Mouse (Mus musculus): ENCODE data around the gene Best3. TPM values are rescaled to one million over a fixed set of nuclear protein-coding genes. Genes with fewer than 3 reads are reported as not detected.
A peak's percentile ranks its signal among the peaks of the same experiment; 100 is the strongest.

Best3 gene
- polyA plus RNA-seq, 2 experiments, result not detected

- DNase-seq (ENCODE audit: low read depth in 3 of 3, low spot score in 3 of 3) (no peak), ATAC-seq (ENCODE audit: insufficient read depth) (peak; percentile 2; the same call in 1 of the 2 replicates)
- Histone ChIP-seq H3K4me1 (replicated peaks; ENCODE audit: control insufficient read depth in 2 of 2, insufficient read depth in 2 of 2, low read length in 1 of 2) (peaks cover 6 to 15% of the 10 kb centered on the region in 2 experiments; a peak in 3 of 4 replicates), H3K36me3 (replicated peaks; ENCODE audit: control insufficient read depth, insufficient read depth, low read depth) (no peaks in the 10 kb centered on the region), H3K9ac (replicated peaks) (peak overlapping the region; percentile 78), H3K27me3 (ENCODE audit: control insufficient read depth, insufficient read depth, low read length) (no peaks in the 10 kb centered on the region), H3K27ac (no peak overlapping the region; the same call in 1 of the 2 replicates), H3K9me3 (ENCODE audit: control insufficient read depth, low read length) (no peaks in the 10 kb centered on the region), H3K4me3 (ENCODE audit: insufficient read depth in 1 of 2, low read depth in 2 of 2, low read length in 2 of 2) (peak overlapping the region; percentile 80 to 83), H3K4me2 (ENCODE audit: low read depth) (peak overlapping the region; percentile 98)
- 8% methylated on average over 43 of the region's 44 CpGs for WGBS (ENCODE audit: insufficient replicate concordance)
- TF ChIP-seq CTCF (IDR thresholded peaks at IDR 0.05; ENCODE audit: low read depth), result no peak
Observed at GRCm38 (mm10) chr10:116949111-116950008, 36.8 kb upstream of the Best3 start.

DNA sequence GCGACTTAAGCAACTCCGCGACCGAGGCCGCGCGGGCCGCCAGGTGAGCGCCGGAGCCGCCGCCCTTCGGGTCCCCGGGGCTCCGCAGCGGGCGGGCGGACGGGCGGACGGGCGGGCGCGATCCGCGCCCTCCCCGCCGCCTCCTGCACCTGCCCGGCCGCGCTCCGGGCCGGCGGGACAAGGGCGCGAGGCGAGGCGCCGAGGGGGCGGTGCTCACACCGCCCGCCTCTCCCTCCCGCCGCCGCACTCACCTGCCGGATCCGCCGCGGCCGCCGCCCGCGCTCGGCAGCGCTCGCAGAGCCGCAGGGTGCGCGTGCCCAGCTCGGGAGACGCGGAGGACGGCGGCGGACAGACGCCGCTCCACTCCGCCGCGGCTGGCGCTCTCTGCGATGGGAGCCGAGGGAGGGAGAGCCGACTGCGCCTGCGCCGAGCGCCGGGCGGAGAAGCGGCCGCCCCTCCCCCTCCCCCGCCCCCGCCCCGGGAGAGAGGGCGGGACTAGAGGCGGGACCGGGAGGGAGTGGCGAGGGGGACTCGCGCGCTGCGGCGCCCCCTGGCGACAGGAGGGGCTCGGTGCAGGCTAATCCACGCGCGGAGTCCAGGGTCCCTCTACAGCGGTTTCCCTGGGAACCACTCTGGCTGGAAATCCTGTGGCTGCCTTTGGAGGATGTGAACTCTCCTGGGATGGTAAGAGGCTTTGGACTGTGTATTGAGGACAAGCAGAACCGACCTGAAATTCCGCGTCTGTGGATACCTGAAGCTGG is 35.9 kb upstream of the Best3 start, which contains the start of gene Rab3ip:
TSS of gene Rab3ip (minus strand) at position 761 of the 761 bp plus-strand sequence.
- H3K36me3 ChIP-seq (replicated peaks; ENCODE audit: control insufficient read depth, insufficient read depth, low read depth), result no peaks in the 10 kb centered on the region
- peak within 1 kb of the TSS; percentile 72 for H3K27ac ChIP-seq
- TF ChIP-seq CTCF (IDR thresholded peaks at IDR 0.05; ENCODE audit: low read depth), result peak; percentile 92
- no peak for TF ChIP-seq EP300 (IDR thresholded peaks at IDR 0.05; ENCODE audit: low read depth)
- WGBS (ENCODE audit: insufficient replicate concordance), result under 1% methylated on average over 84 of the region's 103 CpGs
- peak; percentile 71 to 76 (median 72) for DNase-seq (ENCODE audit: low read depth in 3 of 3, low spot score in 3 of 3)
- no peaks in the 10 kb centered on the region for H3K9me3 ChIP-seq (ENCODE audit: control insufficient read depth, low read length)
- peak within 1 kb of the TSS; percentile 78 for H3K9ac ChIP-seq (replicated peaks)
- no peaks in the 10 kb centered on the region for H3K27me3 ChIP-seq (ENCODE audit: control insufficient read depth, insufficient read depth, low read length)
- H3K4me2 ChIP-seq (ENCODE audit: low read depth), result peak within 1 kb of the TSS; percentile 98
- H3K4me1 ChIP-seq (replicated peaks; ENCODE audit: control insufficient read depth in 2 of 2, insufficient read depth in 2 of 2, low read length in 1 of 2), result peaks cover 6 to 13% of the 10 kb centered on the region in 2 experiments; a peak in 3 of 4 replicates
- peak; percentile 92 for ATAC-seq (ENCODE audit: insufficient read depth)
- peak within 1 kb of the TSS; percentile 80 to 83 for H3K4me3 ChIP-seq (ENCODE audit: insufficient read depth in 1 of 2, low read depth in 2 of 2, low read length in 2 of 2)

- no peaks in the 10 kb centered on the region for H3K27me3 ChIP-seq (ENCODE audit: control insufficient read depth, insufficient read depth, low read length)
- peak overlapping the region; percentile 33 to 80 for H3K4me3 ChIP-seq (ENCODE audit: insufficient read depth in 1 of 2, low read depth in 2 of 2, low read length in 2 of 2)
- H3K4me1 ChIP-seq (replicated peaks; ENCODE audit: control insufficient read depth in 2 of 2, insufficient read depth in 2 of 2, low read length in 1 of 2), result peaks cover 6 to 13% of the 10 kb centered on the region in 2 experiments; a peak in 3 of 4 replicates
- no peaks in the 10 kb centered on the region for H3K9me3 ChIP-seq (ENCODE audit: control insufficient read depth, low read length)
- 11% methylated on average over 5 of the region's 5 CpGs for WGBS (ENCODE audit: insufficient replicate concordance)
- TF ChIP-seq CTCF (IDR thresholded peaks at IDR 0.05; ENCODE audit: low read depth) (no peak), EP300 (IDR thresholded peaks at IDR 0.05; ENCODE audit: low read depth) (no peak)
- no peak for DNase-seq (ENCODE audit: low read depth in 3 of 3, low spot score in 3 of 3)
- peak overlapping the region; percentile 98 for H3K4me2 ChIP-seq (ENCODE audit: low read depth)
- peak overlapping the region; percentile 36 for H3K9ac ChIP-seq (replicated peaks)
- H3K36me3 ChIP-seq (replicated peaks; ENCODE audit: control insufficient read depth, insufficient read depth, low read depth), result no peaks in the 10 kb centered on the region
- ATAC-seq (ENCODE audit: insufficient read depth), result no peak
- no peak overlapping the region for H3K27ac ChIP-seq
Observed at GRCm38 (mm10) chr10:116950886-116951285, 35.2 kb upstream of the Best3 start.

- Histone ChIP-seq H3K9ac (replicated peaks) (no peak overlapping the region), H3K9me3 (ENCODE audit: control insufficient read depth, low read length) (no peaks in the 10 kb centered on the region), H3K27ac (no peak overlapping the region), H3K4me3 (ENCODE audit: insufficient read depth in 1 of 2, low read depth in 2 of 2, low read length in 2 of 2) (no peak overlapping the region), H3K4me2 (ENCODE audit: low read depth) (no peak overlapping the region), H3K36me3 (replicated peaks; ENCODE audit: control insufficient read depth, insufficient read depth, low read depth) (no peaks in the 10 kb centered on the region), H3K27me3 (ENCODE audit: control insufficient read depth, insufficient read depth, low read length) (no peaks in the 10 kb centered on the region), H3K4me1 (replicated peaks; ENCODE audit: control insufficient read depth in 2 of 2, insufficient read depth in 2 of 2, low read length in 1 of 2) (peaks cover 2 to 3% of the 10 kb centered on the region in 2 experiments; a peak in 3 of 4 replicates)
- ATAC-seq (ENCODE audit: insufficient read depth) (no peak), DNase-seq (ENCODE audit: low read depth in 3 of 3, low spot score in 3 of 3) (no peak)
- TF ChIP-seq EP300 (IDR thresholded peaks at IDR 0.05; ENCODE audit: low read depth) (no peak), CTCF (IDR thresholded peaks at IDR 0.05; ENCODE audit: low read depth) (no peak)
- 80% methylated on average over 6 of the region's 6 CpGs for WGBS (ENCODE audit: insufficient replicate concordance)
Observed at GRCm38 (mm10) chr10:116955191-116955590, 30.9 kb upstream of the Best3 start.

Data from liver, embryonic 14.5 days (tissue).